Mouse (Mus musculus): Measurements from ENCODE around the gene Cacng6. TPM values are rescaled to one million over a fixed set of nuclear protein-coding genes. Genes with fewer than 3 reads are reported as not detected.

The Cacng6 gene
- not detected for polyA plus RNA-seq (2014; fragmentation: Illumina TruSeq; extraction: RNeasy Lipid Tissue Mini Kit (QIAGEN cat#74804); ENCODE audit: low read depth, low replicate concordance)

GRCm38 (mm10) chr7:3423895-3424294 is at the start of gene Cacng6:
Cacng6 (plus strand) TSS chr7:3424195.

GRCm38 (mm10) chr7:3390413-3391080 is 33.4 kb upstream of the Cacng6 start, which contains the start of gene Cacng8:
Cacng8 (plus strand) TSS chr7:3390683.

Other genes starting within 250 kb of the Cacng6 start
- 6.7 TPM for gene Nlrp12, start 174.5 kb upstream of the Cacng6 start, polyA plus RNA-seq (2014; fragmentation: Illumina TruSeq; extraction: RNeasy Lipid Tissue Mini Kit (QIAGEN cat#74804); ENCODE audit: low read depth, low replicate concordance)
- 23.1 TPM for gene Myadm, start 135.1 kb upstream of the Cacng6 start, polyA plus RNA-seq (2014; fragmentation: Illumina TruSeq; extraction: RNeasy Lipid Tissue Mini Kit (QIAGEN cat#74804); ENCODE audit: low read depth, low replicate concordance)
- 0.19 TPM for gene Prkcg, start 135.0 kb upstream of the Cacng6 start, polyA plus RNA-seq (2014; fragmentation: Illumina TruSeq; extraction: RNeasy Lipid Tissue Mini Kit (QIAGEN cat#74804); ENCODE audit: low read depth, low replicate concordance)
- gene Cacng7, start 91.2 kb upstream of the Cacng6 start, polyA plus RNA-seq (2014; fragmentation: Illumina TruSeq; extraction: RNeasy Lipid Tissue Mini Kit (QIAGEN cat#74804); ENCODE audit: low read depth, low replicate concordance), result not detected
- not detected for gene Cacng8, start 33.5 kb upstream of the Cacng6 start, polyA plus RNA-seq (2014; fragmentation: Illumina TruSeq; extraction: RNeasy Lipid Tissue Mini Kit (QIAGEN cat#74804); ENCODE audit: low read depth, low replicate concordance)
- gene Tarm1, start 78.4 kb downstream of the Cacng6 start, polyA plus RNA-seq (2014; fragmentation: Illumina TruSeq; extraction: RNeasy Lipid Tissue Mini Kit (QIAGEN cat#74804); ENCODE audit: low read depth, low replicate concordance), result not detected
- not detected for gene Oscar, start 192.0 kb downstream of the Cacng6 start, polyA plus RNA-seq (2014; fragmentation: Illumina TruSeq; extraction: RNeasy Lipid Tissue Mini Kit (QIAGEN cat#74804); ENCODE audit: low read depth, low replicate concordance)
- 51.2 TPM for gene Ndufa3, start 193.2 kb downstream of the Cacng6 start, polyA plus RNA-seq (2014; fragmentation: Illumina TruSeq; extraction: RNeasy Lipid Tissue Mini Kit (QIAGEN cat#74804); ENCODE audit: low read depth, low replicate concordance)
- gene Tfpt, start 205.7 kb downstream of the Cacng6 start, polyA plus RNA-seq (2014; fragmentation: Illumina TruSeq; extraction: RNeasy Lipid Tissue Mini Kit (QIAGEN cat#74804); ENCODE audit: low read depth, low replicate concordance), result 3.0 TPM
- 8.2 TPM for gene Prpf31, start 205.8 kb downstream of the Cacng6 start, polyA plus RNA-seq (2014; fragmentation: Illumina TruSeq; extraction: RNeasy Lipid Tissue Mini Kit (QIAGEN cat#74804); ENCODE audit: low read depth, low replicate concordance)
- 6.8 TPM for gene Cnot3, start 221.1 kb downstream of the Cacng6 start, polyA plus RNA-seq (2014; fragmentation: Illumina TruSeq; extraction: RNeasy Lipid Tissue Mini Kit (QIAGEN cat#74804); ENCODE audit: low read depth, low replicate concordance)
- 3.3 TPM for gene Leng1, start 241.6 kb downstream of the Cacng6 start, polyA plus RNA-seq (2014; fragmentation: Illumina TruSeq; extraction: RNeasy Lipid Tissue Mini Kit (QIAGEN cat#74804); ENCODE audit: low read depth, low replicate concordance)